Mouse (Mus musculus): ENCODE data around the gene Pts. TPM values are rescaled to one million over a fixed set of nuclear protein-coding genes. Genes with fewer than 3 reads are reported as not detected.

Pts gene
- total RNA-seq, 1 experiment from 2014 or later = 91.9 TPM

DNA sequence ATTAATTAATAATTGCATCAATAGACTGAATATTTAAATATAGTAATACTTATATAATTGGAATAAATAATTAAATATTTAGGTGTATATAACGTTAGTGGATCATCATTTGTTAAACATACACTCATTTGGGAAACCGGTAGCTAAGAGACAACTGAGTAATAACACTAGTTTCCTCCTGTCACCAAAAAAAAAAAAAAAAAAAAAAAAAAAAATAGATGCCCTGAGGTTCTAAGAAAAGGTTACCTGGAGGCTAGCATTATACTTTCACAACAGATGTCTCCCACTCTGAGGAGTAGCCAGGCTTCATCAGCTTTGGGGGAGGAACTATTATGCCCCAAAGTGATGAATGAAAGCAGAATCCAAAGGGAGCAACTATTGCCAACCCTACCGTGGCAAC is 28.7 kb downstream of the Pts start:
- ATAC-seq (replicated peaks in 1 of 2; ENCODE audit: insufficient read depth in 1 of 2, low FRiP score in 2 of 2, low TSS enrichment in 1 of 2, low read depth in 1 of 2, poor library complexity in 2 of 2, severe bottlenecking in 2 of 2) = no peak

DNA sequence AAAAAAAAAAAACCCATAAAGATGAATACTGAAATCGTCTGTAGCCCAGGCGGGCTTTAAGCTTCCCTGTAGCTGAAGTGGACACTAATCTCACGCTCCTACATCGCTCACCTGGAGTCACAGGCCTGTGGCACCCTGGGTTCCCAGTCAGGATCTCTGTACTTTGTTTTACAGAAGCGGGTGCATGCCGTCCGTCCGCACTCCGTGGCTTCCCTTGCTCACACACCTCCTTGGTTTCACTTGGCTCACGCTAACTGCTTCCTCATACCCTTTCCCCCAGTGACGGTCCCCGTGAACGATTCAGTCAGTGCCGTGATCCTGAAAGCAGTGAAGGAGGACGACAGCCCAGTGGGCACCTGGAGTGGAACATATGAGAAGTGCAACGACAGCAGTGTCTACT is 29.7 kb downstream of the Pts start:
- peak; percentile 61 to 70 for ATAC-seq (replicated peaks in 1 of 2; ENCODE audit: insufficient read depth in 1 of 2, low FRiP score in 2 of 2, low TSS enrichment in 1 of 2, low read depth in 1 of 2, poor library complexity in 2 of 2, severe bottlenecking in 2 of 2)

DNA sequence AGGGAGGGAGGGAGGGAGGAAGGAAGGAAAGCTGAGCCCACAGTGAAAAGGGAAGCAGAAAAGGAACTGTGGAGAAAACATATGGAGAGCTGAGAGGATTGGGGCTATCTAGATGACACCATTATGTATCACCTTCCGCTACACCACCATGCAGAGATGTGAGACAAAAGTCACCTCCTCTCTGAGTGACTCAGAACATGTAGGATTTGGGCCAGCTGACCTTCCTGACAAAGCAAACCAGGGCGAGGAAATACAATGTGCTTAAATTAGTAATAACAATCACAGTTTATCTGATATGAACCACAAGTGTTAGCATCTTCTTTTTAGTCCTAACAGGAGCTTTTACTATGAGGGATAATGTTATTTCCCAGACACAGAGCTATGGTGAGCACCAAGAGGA is 31.0 kb downstream of the Pts start:
- no peak for ATAC-seq (replicated peaks in 1 of 2; ENCODE audit: insufficient read depth in 1 of 2, low FRiP score in 2 of 2, low TSS enrichment in 1 of 2, low read depth in 1 of 2, poor library complexity in 2 of 2, severe bottlenecking in 2 of 2)

- no peak for ATAC-seq (replicated peaks in 1 of 2; ENCODE audit: insufficient read depth in 1 of 2, low FRiP score in 2 of 2, low TSS enrichment in 1 of 2, low read depth in 1 of 2, poor library complexity in 2 of 2, severe bottlenecking in 2 of 2)
Observed at GRCm38 (mm10) chr9:50497076-50497475, 31.4 kb downstream of the Pts start.

GRCm38 (mm10) chr9:50496546-50496945 is 32.0 kb downstream of the Pts start:
- no peak for ATAC-seq (replicated peaks in 1 of 2; ENCODE audit: insufficient read depth in 1 of 2, low FRiP score in 2 of 2, low TSS enrichment in 1 of 2, low read depth in 1 of 2, poor library complexity in 2 of 2, severe bottlenecking in 2 of 2)

- no peak for ATAC-seq (replicated peaks in 1 of 2; ENCODE audit: insufficient read depth in 1 of 2, low FRiP score in 2 of 2, low TSS enrichment in 1 of 2, low read depth in 1 of 2, poor library complexity in 2 of 2, severe bottlenecking in 2 of 2)
Observed at GRCm38 (mm10) chr9:50496151-50496505, 32.4 kb downstream of the Pts start.

DNA sequence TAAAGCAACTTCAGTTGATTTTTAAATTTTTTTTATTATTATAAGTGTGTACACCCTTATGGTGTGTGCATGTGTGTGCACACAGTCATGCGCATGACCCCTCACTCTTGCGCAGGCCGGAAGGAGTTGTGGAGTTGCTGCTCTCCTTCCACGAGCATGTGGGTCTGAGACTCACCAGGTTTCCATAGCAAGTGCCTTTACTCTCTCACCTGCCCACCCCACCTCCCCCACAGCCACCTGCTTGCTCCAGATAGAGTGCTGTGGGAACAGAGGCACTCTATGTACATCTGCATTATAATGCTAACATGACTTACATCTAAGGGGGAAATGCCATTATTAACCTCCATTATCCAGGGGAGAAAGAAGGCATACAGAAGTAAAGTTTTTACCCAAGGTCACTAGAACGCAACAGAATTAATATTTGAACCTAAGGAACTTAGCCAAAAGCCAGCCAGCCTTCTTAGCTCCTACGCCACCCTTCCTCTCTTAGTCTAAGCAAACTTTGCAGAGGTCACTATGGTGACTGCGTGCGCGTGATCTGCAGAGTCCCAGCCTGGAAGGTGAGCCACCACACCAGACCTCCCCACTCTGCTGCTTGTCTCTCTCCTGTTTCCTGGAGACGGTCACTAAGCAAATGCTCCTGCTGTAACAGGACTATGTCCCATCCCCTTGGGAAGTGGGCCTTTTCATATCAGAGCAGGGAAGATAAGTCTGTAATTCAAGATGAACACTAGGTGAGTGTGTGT is 32.9 kb downstream of the Pts start:
- ATAC-seq (replicated peaks in 1 of 2; ENCODE audit: insufficient read depth in 1 of 2, low FRiP score in 2 of 2, low TSS enrichment in 1 of 2, low read depth in 1 of 2, poor library complexity in 2 of 2, severe bottlenecking in 2 of 2) = no peak

DNA sequence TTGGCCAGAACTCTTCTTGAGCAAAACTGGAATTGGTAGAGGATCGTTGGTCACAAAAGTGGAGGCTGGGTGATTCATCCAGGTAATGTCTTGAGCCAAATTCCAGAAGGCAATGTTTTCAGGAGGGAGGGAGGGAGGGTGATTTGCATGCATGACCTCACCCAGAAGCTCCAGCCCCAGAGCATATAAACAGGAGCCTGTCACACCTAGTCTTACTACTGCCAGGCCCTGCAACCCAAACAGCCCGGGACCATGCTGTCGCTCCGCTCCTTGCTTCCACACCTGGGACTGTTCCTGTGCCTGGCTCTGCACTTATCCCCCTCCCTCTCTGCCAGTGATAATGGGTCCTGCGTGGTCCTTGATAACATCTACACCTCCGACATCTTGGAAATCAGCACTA is 34.2 kb downstream of the Pts start, which contains the start of gene Plet1:
Gene Plet1 (plus strand): TSS at position 215 of the 400 bp plus-strand sequence.
- no peak for ATAC-seq (replicated peaks in 1 of 2; ENCODE audit: insufficient read depth in 1 of 2, low FRiP score in 2 of 2, low TSS enrichment in 1 of 2, low read depth in 1 of 2, poor library complexity in 2 of 2, severe bottlenecking in 2 of 2)

DNA sequence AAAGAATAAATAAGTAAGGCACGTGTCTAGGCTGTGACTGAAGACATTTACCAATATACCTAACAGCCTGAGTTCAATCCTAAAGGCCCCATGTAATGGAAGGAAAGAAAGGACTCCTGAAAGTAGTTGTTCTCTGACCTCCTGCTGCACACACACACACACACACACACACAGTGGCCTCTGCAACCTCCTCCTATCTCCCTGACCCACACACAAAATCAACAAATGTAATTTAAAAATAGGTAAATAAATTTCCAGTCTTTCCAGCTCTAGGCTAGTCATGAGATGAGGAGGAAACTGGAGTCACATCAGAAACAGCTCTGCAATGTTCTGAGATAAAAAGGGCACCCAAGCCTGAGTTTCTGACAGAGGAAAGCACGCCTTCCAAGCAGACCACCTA is 34.7 kb downstream of the Pts start:
- ATAC-seq (replicated peaks in 1 of 2; ENCODE audit: insufficient read depth in 1 of 2, low FRiP score in 2 of 2, low TSS enrichment in 1 of 2, low read depth in 1 of 2, poor library complexity in 2 of 2, severe bottlenecking in 2 of 2) = no peak

- no peak for ATAC-seq (replicated peaks in 1 of 2; ENCODE audit: insufficient read depth in 1 of 2, low FRiP score in 2 of 2, low TSS enrichment in 1 of 2, low read depth in 1 of 2, poor library complexity in 2 of 2, severe bottlenecking in 2 of 2)
Observed at GRCm38 (mm10) chr9:50491531-50492045, 36.9 kb downstream of the Pts start.

GRCm38 (mm10) chr9:50490836-50491235 is 37.7 kb downstream of the Pts start:
- ATAC-seq (replicated peaks in 1 of 2; ENCODE audit: insufficient read depth in 1 of 2, low FRiP score in 2 of 2, low TSS enrichment in 1 of 2, low read depth in 1 of 2, poor library complexity in 2 of 2, severe bottlenecking in 2 of 2) = no peak

DNA sequence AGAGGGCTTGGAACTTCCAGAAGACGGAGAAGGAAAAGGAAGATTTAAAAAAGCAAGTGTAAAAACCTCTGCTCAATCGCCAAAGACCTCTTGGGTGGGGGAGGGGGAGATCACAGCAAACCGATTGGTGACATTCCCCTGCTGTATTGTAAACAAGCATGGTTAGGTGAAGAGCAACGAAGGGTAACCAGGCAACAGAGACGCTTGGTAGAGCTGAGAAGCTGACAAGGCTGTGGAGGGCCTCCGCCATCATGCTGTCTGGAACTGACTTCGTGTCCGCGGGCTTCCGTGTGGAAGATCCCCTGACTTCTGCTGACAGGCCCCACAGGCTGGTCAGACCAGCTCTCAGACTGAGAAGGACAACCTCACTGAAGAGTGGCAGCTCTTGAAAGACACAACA is 43.0 kb downstream of the Pts start:
- no peak for ATAC-seq (replicated peaks in 1 of 2; ENCODE audit: insufficient read depth in 1 of 2, low FRiP score in 2 of 2, low TSS enrichment in 1 of 2, low read depth in 1 of 2, poor library complexity in 2 of 2, severe bottlenecking in 2 of 2)

GRCm38 (mm10) chr9:50482743-50483142 is 45.8 kb downstream of the Pts start:
- peak in 1 of 2 experiments; percentile 19; a peak in 1 of 4 replicates for ATAC-seq (replicated peaks in 1 of 2; ENCODE audit: insufficient read depth in 1 of 2, low FRiP score in 2 of 2, low TSS enrichment in 1 of 2, low read depth in 1 of 2, poor library complexity in 2 of 2, severe bottlenecking in 2 of 2)

GRCm38 (mm10) chr9:50479476-50479875 is 49.0 kb downstream of the Pts start:
- peak in 1 of 2 experiments; percentile 52; a peak in 1 of 4 replicates for ATAC-seq (replicated peaks in 1 of 2; ENCODE audit: insufficient read depth in 1 of 2, low FRiP score in 2 of 2, low TSS enrichment in 1 of 2, low read depth in 1 of 2, poor library complexity in 2 of 2, severe bottlenecking in 2 of 2)

DNA sequence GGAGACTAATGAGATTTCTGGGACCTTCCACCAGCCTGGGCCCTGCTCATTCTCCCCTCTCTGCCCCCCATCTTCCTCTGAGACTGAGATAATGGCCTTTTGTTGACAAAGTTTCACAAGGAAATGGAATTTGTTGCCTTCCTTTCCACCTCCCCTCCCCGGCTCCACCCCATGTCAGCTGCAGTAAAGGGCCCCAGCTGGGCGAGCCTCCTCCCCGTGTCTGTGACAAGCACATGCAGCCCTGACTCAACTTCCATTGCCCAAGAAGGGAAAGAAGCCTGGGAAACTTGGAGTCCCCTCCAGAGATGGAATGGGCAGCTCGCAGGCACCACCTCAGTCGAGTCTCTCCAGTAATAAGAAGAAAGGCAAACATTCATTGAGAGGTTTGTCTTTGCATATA is 49.7 kb downstream of the Pts start:
- ATAC-seq (replicated peaks in 1 of 2; ENCODE audit: insufficient read depth in 1 of 2, low FRiP score in 2 of 2, low TSS enrichment in 1 of 2, low read depth in 1 of 2, poor library complexity in 2 of 2, severe bottlenecking in 2 of 2) = no peak; a peak in 1 of 4 replicates

GRCm38 (mm10) chr9:50477270-50477669 is 51.3 kb downstream of the Pts start:
- no peak for ATAC-seq (replicated peaks in 1 of 2; ENCODE audit: insufficient read depth in 1 of 2, low FRiP score in 2 of 2, low TSS enrichment in 1 of 2, low read depth in 1 of 2, poor library complexity in 2 of 2, severe bottlenecking in 2 of 2)

DNA sequence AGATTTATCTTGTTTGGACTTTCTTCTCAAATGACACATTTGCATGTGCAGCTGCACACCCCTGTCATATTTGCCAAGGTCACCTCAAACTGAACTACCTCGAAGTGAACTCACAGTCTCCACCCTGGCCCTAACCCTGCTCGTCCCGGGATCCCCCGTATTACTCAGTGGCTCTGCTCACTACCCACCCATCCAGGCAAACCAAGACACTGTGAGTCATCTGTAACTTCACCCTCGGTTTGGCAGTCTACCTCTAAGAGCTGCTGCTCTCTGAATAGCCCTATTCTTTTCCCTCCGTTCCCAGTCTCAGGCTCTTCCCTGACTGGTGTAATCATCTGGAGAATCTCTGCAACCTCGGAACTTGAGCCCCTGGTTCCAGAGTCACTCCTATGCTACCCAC is 51.9 kb downstream of the Pts start:
- no peak for ATAC-seq (replicated peaks in 1 of 2; ENCODE audit: insufficient read depth in 1 of 2, low FRiP score in 2 of 2, low TSS enrichment in 1 of 2, low read depth in 1 of 2, poor library complexity in 2 of 2, severe bottlenecking in 2 of 2)

DNA sequence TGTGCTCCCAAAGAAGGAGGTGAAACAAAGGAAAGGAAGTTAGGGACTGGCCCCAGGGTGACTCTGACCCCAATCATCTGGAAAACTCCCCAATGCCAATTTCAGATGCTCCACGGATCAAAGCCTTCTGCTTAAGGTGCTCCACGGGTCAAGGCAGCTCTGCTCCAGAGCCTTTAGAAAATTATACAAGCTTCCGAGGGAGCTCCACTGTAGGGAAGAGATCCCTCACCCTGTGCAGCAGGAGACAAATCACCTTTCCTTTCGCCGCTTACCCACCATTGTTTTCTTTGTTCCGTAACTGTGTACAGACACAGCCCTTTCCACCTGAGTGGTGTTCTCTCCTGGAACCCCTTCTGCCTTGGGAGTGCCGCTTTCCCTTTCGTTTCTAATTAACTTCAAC is 52.8 kb downstream of the Pts start:
- no peak for ATAC-seq (replicated peaks in 1 of 2; ENCODE audit: insufficient read depth in 1 of 2, low FRiP score in 2 of 2, low TSS enrichment in 1 of 2, low read depth in 1 of 2, poor library complexity in 2 of 2, severe bottlenecking in 2 of 2)

- ATAC-seq (replicated peaks in 1 of 2; ENCODE audit: insufficient read depth in 1 of 2, low FRiP score in 2 of 2, low TSS enrichment in 1 of 2, low read depth in 1 of 2, poor library complexity in 2 of 2, severe bottlenecking in 2 of 2) = no peak
Observed at GRCm38 (mm10) chr9:50475318-50475717, 53.2 kb downstream of the Pts start.

Data from hematopoietic stem cell, adult 5-6 weeks (primary cell).